Mouse (Mus musculus) testis, adult 2 months (tissue): ENCODE results near the gene Alx1. TPM values are rescaled to one million over a fixed set of nuclear protein-coding genes. Genes with fewer than 3 reads are reported as not detected.
A peak's percentile ranks its signal among the peaks of the same experiment; 100 is the strongest.

ENCODE experiments used
- H3K27ac ChIP-seq: fragments of 200-500 bp; 2 replicates; pipeline ENCODE4 v1.5.1; 2012; ENCODE audit warnings: low read depth, low read length; ENCODE audit not compliant: control insufficient read depth, insufficient read depth
- H3K27me3 ChIP-seq: fragments of 200-500 bp; 2 replicates; pipeline ENCODE4 v1.6.1; 2012; ENCODE audit warnings: mild to moderate bottlenecking, low read length, moderate library complexity; ENCODE audit not compliant: control insufficient read depth, insufficient read depth
- H3K36me3 ChIP-seq: fragments of 200-500 bp; 2 replicates; pipeline ENCODE4 v1.6.1; 2012; ENCODE audit warnings: mild to moderate bottlenecking, low read length; ENCODE audit not compliant: control insufficient read depth, insufficient read depth
- H3K4me1 ChIP-seq: fragments of 200-500 bp; 2 replicates; pipeline ENCODE4 v1.6.1; 2012; ENCODE audit warnings: low read length; ENCODE audit not compliant: control insufficient read depth, insufficient read depth
- H3K4me3 ChIP-seq: fragments of 200-500 bp; 2 replicates; pipeline ENCODE4 v1.5.1; 2012; ENCODE audit warnings: low read depth, mild to moderate bottlenecking, low read length, moderate library complexity, mixed read lengths; ENCODE audit not compliant: control insufficient read depth
- CTCF ChIP-seq: fragments of 200-500 bp; IDR thresholded peaks from 2 replicates; pipeline ENCODE4 v1.5.1; 2012; ENCODE audit warnings: low read depth, mild to moderate bottlenecking, inconsistent platforms, low read length, moderate library complexity; ENCODE audit not compliant: control insufficient read depth, insufficient read depth, insufficient replicate concordance
- POLR2A ChIP-seq: fragments of 200-500 bp; IDR thresholded peaks from 2 replicates; pipeline ENCODE4 v1.6.1; 2012; ENCODE audit warnings: low read depth, mild to moderate bottlenecking, inconsistent platforms, low read length, moderate library complexity; ENCODE audit not compliant: control insufficient read depth
- polyA plus RNA-seq: library from polyadenylated mRNA; depleted of rRNA; stranded (reverse); fragments of >200 nt; gene quantifications from 2 replicates; pipeline ENCODE4 v1.2.3, GENCODE M21; 2012

Gene Alx1
- polyA plus RNA-seq, 1 experiment = 20.4 TPM

DNA sequence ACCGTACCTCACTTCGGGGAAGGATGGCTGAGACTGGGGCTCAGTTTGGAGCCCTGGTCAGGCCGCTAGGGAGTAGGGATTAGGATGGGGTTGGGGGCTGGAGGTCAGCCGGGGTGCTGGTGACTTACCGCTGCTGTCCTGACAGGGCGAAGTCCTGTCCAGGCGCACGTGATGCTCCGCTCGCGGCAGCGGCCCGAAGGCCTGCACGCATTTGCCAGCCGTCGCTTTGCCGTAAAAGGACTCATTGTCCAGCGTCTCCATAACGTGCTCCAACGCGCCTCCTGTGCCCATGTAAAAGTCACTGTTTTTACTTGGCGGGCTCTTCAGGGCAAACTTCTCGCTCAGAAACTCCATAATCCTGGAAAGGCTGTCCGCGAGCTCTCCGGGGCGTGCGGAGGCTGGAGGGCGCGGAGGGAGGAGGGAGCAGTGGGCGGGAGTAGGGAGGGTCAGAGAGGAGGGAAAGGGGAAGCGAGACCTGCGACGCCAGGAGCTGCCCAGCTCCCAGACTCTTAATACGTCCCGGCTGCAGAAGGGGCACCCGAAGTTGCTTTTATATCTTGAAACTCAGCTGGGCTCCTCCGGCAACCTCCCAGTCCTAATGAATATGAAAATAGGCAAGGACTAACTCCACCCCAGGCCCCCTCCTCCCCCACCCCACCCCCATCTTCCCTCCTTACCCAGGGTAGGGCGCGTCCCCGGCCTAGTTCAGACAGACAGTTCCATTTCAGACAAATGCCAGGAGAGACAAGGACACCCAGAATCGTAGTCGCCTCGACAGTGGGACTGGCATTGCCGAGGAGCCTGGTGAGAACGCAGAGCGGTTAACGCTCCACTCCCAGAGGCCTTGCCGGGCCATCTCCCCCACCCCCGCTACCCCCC is 1.5 kb downstream of the Alx1 start:
- TF ChIP-seq POLR2A (peak; percentile 64; the same call in 1 of the 2 replicates), CTCF (no peak)
- Histone ChIP-seq H3K27me3 (no peaks in the 10 kb centered on the region; the same call in 1 of the 2 replicates), H3K4me3 (peak overlapping the region; percentile 79), H3K4me1 (peaks cover 17% of the 10 kb centered on the region), H3K36me3 (no peaks in the 10 kb centered on the region), H3K27ac (peak overlapping the region; percentile 85)

- Histone ChIP-seq H3K27me3 (no peaks in the 10 kb centered on the region; the same call in 1 of the 2 replicates), H3K4me3 (peak overlapping the region; percentile 79), H3K4me1 (peaks cover 17% of the 10 kb centered on the region), H3K27ac (peak overlapping the region; percentile 85), H3K36me3 (no peaks in the 10 kb centered on the region)
- TF ChIP-seq POLR2A = 0 out of 2 replicates have a peak, but pooled peaks have one; percentile 3
- no peak for TF ChIP-seq CTCF
Measured at GRCm38 (mm10) chr10:103027931-103028252, 2.1 kb downstream of the Alx1 start.

DNA sequence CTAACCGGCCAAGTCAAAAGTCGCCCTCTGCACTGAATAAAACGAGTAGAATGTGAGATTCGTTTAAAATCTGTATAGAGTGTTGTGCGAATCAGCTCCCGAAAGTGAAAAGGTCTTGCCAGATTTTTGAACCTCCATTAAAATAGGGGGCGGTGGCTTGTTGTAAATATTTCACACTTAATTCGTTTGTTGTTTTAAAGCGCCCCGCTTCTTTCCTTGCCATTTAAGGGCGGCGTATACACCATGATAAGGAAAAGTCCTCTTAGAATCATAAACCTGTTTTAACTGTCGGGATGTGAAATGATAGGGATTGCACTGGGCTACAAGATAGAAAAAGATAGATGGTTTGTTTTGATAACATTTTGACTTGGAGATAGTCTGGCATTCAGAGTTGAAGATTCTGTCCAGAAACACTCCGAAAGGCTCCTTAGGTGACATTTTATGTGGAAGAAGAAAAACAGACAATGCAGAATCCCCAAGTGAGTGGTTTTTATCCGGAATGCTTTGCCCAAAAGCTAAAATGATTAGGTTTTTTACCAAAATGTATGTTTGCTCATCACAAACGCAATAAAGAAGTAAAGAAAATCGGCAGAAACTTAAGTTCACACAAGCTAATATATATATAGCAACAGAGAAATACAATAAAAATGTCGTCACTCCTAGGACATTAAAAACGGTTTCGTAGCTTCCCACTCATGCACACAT is 2.6 kb downstream of the Alx1 start:
- Histone ChIP-seq H3K4me3 (peak overlapping the region; percentile 79), H3K27me3 (no peaks in the 10 kb centered on the region; the same call in 1 of the 2 replicates), H3K36me3 (no peaks in the 10 kb centered on the region), H3K27ac (no peak overlapping the region), H3K4me1 (peaks cover 17% of the 10 kb centered on the region)
- TF ChIP-seq POLR2A (no peak), CTCF (no peak)

DNA sequence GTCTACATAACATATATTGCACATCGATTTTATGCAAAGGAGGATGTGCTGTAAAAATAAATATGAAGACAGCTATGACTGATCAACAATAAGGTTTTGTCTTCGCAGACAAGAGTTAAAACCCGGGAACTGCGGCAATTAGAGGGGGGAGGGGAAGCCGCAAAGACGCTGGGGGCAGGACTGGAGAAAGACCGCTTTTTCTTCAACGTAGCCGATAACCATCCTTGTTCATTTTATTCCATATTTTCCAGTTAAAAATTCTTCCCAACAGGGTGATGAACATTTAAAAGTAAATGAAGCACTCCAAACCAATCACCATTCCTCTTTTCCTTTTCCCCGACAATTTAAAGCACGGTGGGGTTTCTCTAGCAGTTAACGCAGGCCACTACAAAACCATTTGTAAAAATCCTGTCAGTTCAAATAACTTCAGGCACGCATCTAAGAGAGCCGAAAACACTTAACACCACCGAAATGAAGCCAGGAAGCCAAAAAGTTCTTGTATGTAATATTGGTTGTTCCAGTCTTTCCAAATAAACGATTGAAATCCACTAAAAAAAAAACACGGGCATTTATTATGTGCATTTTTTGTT is 3.3 kb downstream of the Alx1 start:
- TF ChIP-seq CTCF = no peak
- no peak for TF ChIP-seq POLR2A
- Histone ChIP-seq H3K27me3 (no peaks in the 10 kb centered on the region; the same call in 1 of the 2 replicates), H3K36me3 (no peaks in the 10 kb centered on the region), H3K4me3 (no peak overlapping the region; the same call in 1 of the 2 replicates), H3K27ac (no peak overlapping the region), H3K4me1 (peaks cover 17% of the 10 kb centered on the region)

GRCm38 (mm10) chr10:103002556-103002955 is 27.5 kb downstream of the Alx1 start:
- TF ChIP-seq CTCF = no peak
- no peak for TF ChIP-seq POLR2A
- Histone ChIP-seq H3K27me3 (no peaks in the 10 kb centered on the region), H3K4me3 (no peak overlapping the region), H3K36me3 (no peaks in the 10 kb centered on the region), H3K27ac (no peak overlapping the region), H3K4me1 (no peaks in the 10 kb centered on the region)

GRCm38 (mm10) chr10:103000902-103001301 is 29.1 kb downstream of the Alx1 start:
- Histone ChIP-seq H3K27me3 (no peaks in the 10 kb centered on the region), H3K4me3 (no peak overlapping the region), H3K27ac (no peak overlapping the region), H3K36me3 (no peaks in the 10 kb centered on the region), H3K4me1 (no peaks in the 10 kb centered on the region)
- TF ChIP-seq CTCF (no peak), POLR2A (no peak)

DNA sequence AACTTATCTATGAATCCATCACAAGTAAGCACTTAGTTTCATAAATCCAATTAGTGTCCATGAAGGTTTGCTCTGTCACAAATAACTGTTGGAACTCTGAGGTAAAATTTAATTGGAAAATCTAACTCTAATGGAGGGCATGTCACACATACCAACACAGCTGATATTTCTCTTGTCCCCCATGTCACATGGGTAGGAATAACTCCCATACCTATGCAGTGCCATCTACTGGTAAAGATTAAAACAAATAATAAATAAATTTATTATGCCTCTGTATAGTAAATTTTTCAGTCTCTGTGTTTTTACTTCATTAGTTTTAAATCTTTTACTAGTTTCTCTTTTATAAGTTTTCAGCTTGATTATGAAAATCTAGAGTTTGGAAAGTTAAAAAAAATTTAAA is 30.4 kb downstream of the Alx1 start:
- H3K36me3 ChIP-seq = no peaks in the 10 kb centered on the region
- no peaks in the 10 kb centered on the region for H3K4me1 ChIP-seq
- no peak overlapping the region for H3K27ac ChIP-seq
- no peak for TF ChIP-seq CTCF
- no peak overlapping the region for H3K4me3 ChIP-seq
- no peaks in the 10 kb centered on the region for H3K27me3 ChIP-seq
